16 mouse cellular contexts compared by ENCODE assay signal in genomic region chr8:110419711-110420110, GRCm38 (mm10).
A peak's percentile ranks its signal among the peaks of the same experiment; 100 is the strongest.
DNase-seq lines count a peak whose midpoint lies in the region; ATAC-seq and TF ChIP-seq lines count a peak whose summit lies in the region.
"Had no signal": no experiment of that assay in that cellular context is flagged by ENCODE, and none has a peak within 500 bp of the region (broad histone marks: within the 10 kb centered on the region; RNA-seq: fewer than 3 reads in every experiment).

No protein-coding gene starts in this region.

- H3K4me1 ChIP-seq in heart, embryonic 11.5 days (ENCODE audit: control insufficient read depth, insufficient read depth, low read length), result no peaks in the 10 kb centered on the region
- H3K4me1 ChIP-seq in lung, postnatal 0 days (ENCODE audit: insufficient read depth, low read depth, low read length), result no peaks in the 10 kb centered on the region
- H3K4me1 ChIP-seq: embryonic facial prominence, embryonic 10.5 days; limb, embryonic 15.5 days; liver, embryonic 15.5 days had no signal

- DNase-seq in heart, adult 18-20 months, result peak; percentile 8 to 11
- peak; percentile 5 for DNase-seq in lung, postnatal 10 days
- no peak for DNase-seq in lung, postnatal 0 days (ENCODE audit: low spot score)
- peak; percentile 25 for DNase-seq in adrenal gland, adult 8-10 months
- peak; percentile 63 for DNase-seq in brain, adult 2 months (ENCODE audit: low read depth, low spot score)
- no peak for DNase-seq in urinary bladder, postnatal 4 days (ENCODE audit: low spot score in 2 of 2)
- DNase-seq: kidney, postnatal 36 days; lung, postnatal 4 days; spleen, adult 18-20 months; thymus, postnatal 4 days had no signal

- TF ChIP-seq EP300 in lung, postnatal 0 days (IDR thresholded peaks at IDR 0.05), result no peak

- no peak overlapping the region for H3K4me2 ChIP-seq in heart, embryonic 11.5 days
- H3K4me2 ChIP-seq in lung, postnatal 0 days (replicated peaks; ENCODE audit: low read depth, low read length), result no peak overlapping the region
- H3K4me2 ChIP-seq: hindbrain, embryonic 14.5 days; limb, embryonic 15.5 days; liver, embryonic 15.5 days had no signal

- H3K9me3 ChIP-seq in heart, embryonic 11.5 days (replicated peaks; ENCODE audit: control insufficient read depth, low read length), result no peaks in the 10 kb centered on the region
- H3K9me3 ChIP-seq in lung, postnatal 0 days (ENCODE audit: low read length), result no peaks in the 10 kb centered on the region
- H3K9me3 ChIP-seq: limb, embryonic 15.5 days; liver, embryonic 15.5 days; midbrain, embryonic 10.5 days had no signal

- TF ChIP-seq CTCF in lung, postnatal 0 days (IDR thresholded peaks at IDR 0.05), result no peak

- no peaks in the 10 kb centered on the region for H3K36me3 ChIP-seq in heart, embryonic 11.5 days (ENCODE audit: control insufficient read depth, insufficient read depth, low read length)
- no peaks in the 10 kb centered on the region for H3K36me3 ChIP-seq in lung, postnatal 0 days (ENCODE audit: insufficient read depth, low read length)
- H3K36me3 ChIP-seq: embryonic facial prominence, embryonic 10.5 days; limb, embryonic 15.5 days; liver, embryonic 15.5 days; midbrain, embryonic 10.5 days had no signal

- ATAC-seq in heart, embryonic 11.5 days (replicated peaks; ENCODE audit: insufficient number of reproducible peaks, low FRiP score, low TSS enrichment), result no peak
- ATAC-seq in lung, postnatal 0 days, result no peak

- no peak overlapping the region for H3K4me3 ChIP-seq in heart, embryonic 11.5 days (ENCODE audit: low read depth, low read length)
- no peak overlapping the region for H3K4me3 ChIP-seq in lung, postnatal 0 days (ENCODE audit: low read depth, low read length)
- H3K4me3 ChIP-seq: embryonic facial prominence, embryonic 10.5 days; limb, embryonic 15.5 days; liver, embryonic 15.5 days; midbrain, embryonic 10.5 days had no signal

- WGBS in heart, embryonic 11.5 days (ENCODE audit: insufficient replicate concordance), result 67% methylated on average over 5 of the region's 5 CpGs
- 56% methylated on average over 5 of the region's 5 CpGs for WGBS in lung, postnatal 0 days

- H3K27me3 ChIP-seq in heart, embryonic 11.5 days (ENCODE audit: control insufficient read depth, insufficient read depth, low read length), result no peaks in the 10 kb centered on the region
- H3K27me3 ChIP-seq in lung, postnatal 0 days (replicated peaks; ENCODE audit: insufficient read depth, low read length), result no peaks in the 10 kb centered on the region
- H3K27me3 ChIP-seq: limb, embryonic 15.5 days; liver, embryonic 15.5 days had no signal

- H3K27ac ChIP-seq in heart, embryonic 11.5 days (ENCODE audit: low read depth, low read length), result no peak overlapping the region
- H3K27ac ChIP-seq in lung, postnatal 0 days (ENCODE audit: low read length), result no peak overlapping the region
- H3K27ac ChIP-seq: embryonic facial prominence, embryonic 10.5 days; hindbrain, embryonic 14.5 days; limb, embryonic 15.5 days; liver, embryonic 15.5 days; midbrain, embryonic 10.5 days had no signal

- no peak overlapping the region for H3K9ac ChIP-seq in heart, embryonic 11.5 days (ENCODE audit: low read depth, low read length)
- H3K9ac ChIP-seq in lung, postnatal 0 days (replicated peaks; ENCODE audit: low read depth), result no peak overlapping the region
- H3K9ac ChIP-seq: hindbrain, embryonic 14.5 days; limb, embryonic 15.5 days; liver, embryonic 15.5 days had no signal

Comparison
In these comparisons a context has a peak if more than half of its experiments do, and no peak if none do; other contexts are left out.
1. DNase-seq: peak in heart, adult 18-20 months (2 of 2), lung, postnatal 10 days (single experiment), adrenal gland, adult 8-10 months (single experiment) and brain, adult 2 months (single experiment); none in lung, postnatal 0 days (single experiment) and urinary bladder, postnatal 4 days (0 of 2).